Mouse (Mus musculus): Measurements from ENCODE around the gene Wsb1.
"Not testable (repeated sequence)": the region's sequence is repeated elsewhere in the genome, so short reads cannot be mapped to it uniquely, and the experiment has no call there.

GRCm38 (mm10) chr11:79260126-79260525 lies 5.7 kb upstream of the Wsb1 start:
- TF ChIP-seq NELFE (IDR thresholded peaks at IDR 0.05; ENCODE audit: low read depth, low read length); CTCF (conservative IDR thresholded peaks at IDR 0.05 in 1 of 2, IDR thresholded peaks at IDR 0.05 in 1 of 2; ENCODE audit: low read depth in 2 of 2, low read length in 2 of 2); UBTF (IDR thresholded peaks at IDR 0.05; ENCODE audit: low read depth, low read length); POLR2A (IDR thresholded peaks at IDR 0.05; ENCODE audit: low read depth, low read length); E2F4 (IDR thresholded peaks at IDR 0.05; ENCODE audit: insufficient replicate concordance, low read depth, low read length); TCF12 (IDR thresholded peaks at IDR 0.05; ENCODE audit: low read depth, low read length); EP300 (IDR thresholded peaks at IDR 0.05; ENCODE audit: low read length); BHLHE40 (IDR thresholded peaks at IDR 0.05; ENCODE audit: low read depth, low read length); SMC3 (IDR thresholded peaks at IDR 0.05; ENCODE audit: low read depth, low read length); NRF1 (IDR thresholded peaks at IDR 0.05; ENCODE audit: low read depth, low read length); MYC (IDR thresholded peaks at IDR 0.05; ENCODE audit: low read depth, low read length); RCOR1 (conservative IDR thresholded peaks at IDR 0.05; ENCODE audit: low read depth, low read length): not testable (repeated sequence)
